Mouse (Mus musculus): ENCODE data around the gene Tmem41a. TPM values are rescaled to one million over a fixed set of nuclear protein-coding genes. Genes with fewer than 3 reads are reported as not detected.
"Not testable (repeated sequence)": the region's sequence is repeated elsewhere in the genome, so short reads cannot be mapped to it uniquely, and the experiment has no call there.

Tmem41a gene
- polyA plus RNA-seq, 1 experiment from 2014 or later, result 46.0 TPM

- ATAC-seq (replicated peaks; ENCODE audit: insufficient number of reproducible peaks, insufficient read depth, low FRiP score, low read depth), result no peak
- H3K9ac ChIP-seq, result no peak overlapping the region
- no peak overlapping the region for H3K27ac ChIP-seq
- peaks cover 6% of the 10 kb centered on the region; the same call in 1 of the 2 replicates for H3K4me1 ChIP-seq (replicated peaks)
- H3K4me3 ChIP-seq, result peak overlapping the region; percentile 2; the same call in 1 of the 2 replicates
- no peaks in the 10 kb centered on the region for H3K36me3 ChIP-seq
- H3K4me2 ChIP-seq, result peak overlapping the region; percentile 43
- no peaks in the 10 kb centered on the region for H3K27me3 ChIP-seq
- WGBS, result 8% methylated on average over 16 of the region's 16 CpGs
- H3K9me3 ChIP-seq (replicated peaks), result no peaks in the 10 kb centered on the region
Observed at GRCm38 (mm10) chr16:21976203-21976602, 28.9 kb upstream of the Tmem41a start.

GRCm38 (mm10) chr16:21971446-21971845, 24.1 kb upstream of the Tmem41a start:
- Histone ChIP-seq H3K4me1 (replicated peaks) (peaks cover 6% of the 10 kb centered on the region; the same call in 1 of the 2 replicates), H3K9ac (no peak overlapping the region), H3K9me3 (replicated peaks) (no peaks in the 10 kb centered on the region), H3K4me3 (no peak overlapping the region), H3K36me3 (no peaks in the 10 kb centered on the region), H3K27ac (no peak overlapping the region), H3K4me2 (no peak overlapping the region), H3K27me3 (no peaks in the 10 kb centered on the region)
- WGBS, result 57% methylated on average over 4 of the region's 4 CpGs
- no peak for ATAC-seq (replicated peaks; ENCODE audit: insufficient number of reproducible peaks, insufficient read depth, low FRiP score, low read depth)

DNA sequence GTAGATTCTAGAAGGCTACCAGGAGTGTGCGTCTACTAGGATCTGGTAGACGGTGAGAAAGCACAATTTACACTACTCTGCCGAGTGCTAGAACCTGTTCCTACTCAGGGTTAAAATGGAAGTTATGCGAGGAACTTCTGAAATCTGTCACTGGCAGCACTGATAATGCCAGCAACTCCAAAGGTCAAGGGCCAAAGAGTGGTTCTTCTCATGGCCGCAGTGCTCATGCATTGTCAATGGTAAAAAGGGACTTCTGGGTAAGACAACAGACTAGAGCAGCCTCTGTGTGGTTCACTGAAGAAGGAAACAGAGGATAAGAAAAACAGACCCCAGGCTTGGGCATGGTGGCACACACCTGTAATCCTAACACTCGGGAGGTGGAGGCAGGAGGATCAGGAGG, 23.2 kb upstream of the Tmem41a start:
- Histone ChIP-seq H3K4me1 (replicated peaks) (no peaks in the 10 kb centered on the region), H3K4me2 (no peak overlapping the region), H3K27me3 (no peaks in the 10 kb centered on the region), H3K4me3 (no peak overlapping the region), H3K9ac (no peak overlapping the region), H3K27ac (no peak overlapping the region), H3K9me3 (replicated peaks) (no peaks in the 10 kb centered on the region), H3K36me3 (no peaks in the 10 kb centered on the region)
- 75% methylated on average over 6 of the region's 6 CpGs for WGBS
- ATAC-seq (replicated peaks; ENCODE audit: insufficient number of reproducible peaks, insufficient read depth, low FRiP score, low read depth), result no peak

GRCm38 (mm10) chr16:21969874-21970273, 22.5 kb upstream of the Tmem41a start:
- WGBS, result 60% methylated on average over 5 of the region's 5 CpGs
- ATAC-seq (replicated peaks; ENCODE audit: insufficient number of reproducible peaks, insufficient read depth, low FRiP score, low read depth), result no peak
- H3K4me1 ChIP-seq (replicated peaks), result no peaks in the 10 kb centered on the region

DNA sequence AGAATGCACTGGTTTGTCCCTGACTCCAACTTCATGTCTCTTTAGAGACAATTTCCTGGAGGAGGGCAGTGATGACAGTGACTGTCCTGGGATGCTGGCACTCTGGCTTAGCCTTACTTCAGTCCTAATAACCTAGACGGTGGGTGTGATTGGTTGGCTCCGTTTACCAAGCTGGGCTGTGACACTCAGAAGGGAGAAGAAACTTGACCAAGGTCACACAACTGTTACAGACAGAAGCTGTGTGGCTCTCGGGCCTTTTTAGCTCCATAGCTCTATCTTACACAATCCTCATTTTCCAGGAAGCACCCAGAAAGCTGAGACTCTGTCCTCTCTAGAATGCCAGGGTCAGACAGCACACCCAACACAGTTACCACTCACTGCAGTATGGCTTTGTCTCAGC, 18.2 kb upstream of the Tmem41a start:
- ATAC-seq (replicated peaks; ENCODE audit: insufficient number of reproducible peaks, insufficient read depth, low FRiP score, low read depth), result no peak
- no peaks in the 10 kb centered on the region for H3K4me1 ChIP-seq (replicated peaks)
- no peak overlapping the region for H3K27ac ChIP-seq
- no peak overlapping the region for H3K4me2 ChIP-seq
- H3K4me3 ChIP-seq, result no peak overlapping the region
- no peak overlapping the region for H3K9ac ChIP-seq
- no peaks in the 10 kb centered on the region for H3K36me3 ChIP-seq
- no peaks in the 10 kb centered on the region for H3K27me3 ChIP-seq
- WGBS, result 62% methylated on average over 3 of the region's 3 CpGs
- no peaks in the 10 kb centered on the region for H3K9me3 ChIP-seq (replicated peaks)

More at GRCm38 (mm10) chr16:21969874-21970273, 22.5 kb upstream of the Tmem41a start:
- Histone ChIP-seq H3K4me3 (no peak overlapping the region), H3K9me3 (replicated peaks) (no peaks in the 10 kb centered on the region), H3K9ac (no peak overlapping the region), H3K27me3 (no peaks in the 10 kb centered on the region), H3K36me3 (no peaks in the 10 kb centered on the region), H3K4me2 (no peak overlapping the region), H3K27ac (no peak overlapping the region)

DNA sequence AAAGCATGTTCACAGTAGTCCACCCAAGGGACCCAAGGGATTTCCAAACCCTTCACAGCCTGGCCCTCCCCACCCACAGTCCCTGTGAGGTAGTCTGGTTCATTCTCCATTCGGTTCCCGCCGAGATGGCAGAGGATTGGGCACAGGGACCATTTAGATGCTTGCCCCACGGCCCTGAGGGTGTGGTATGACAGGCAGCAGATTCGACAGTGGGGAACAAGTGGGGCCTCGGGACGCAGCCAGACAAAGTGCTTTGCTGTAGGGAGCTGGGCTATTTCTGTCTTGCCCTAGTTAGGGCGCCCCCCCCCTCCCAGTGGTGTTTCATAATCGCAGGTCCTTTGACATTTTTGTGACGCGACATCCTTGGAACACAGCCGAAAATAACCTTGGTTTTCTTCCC, 8.2 kb upstream of the Tmem41a start:
- Histone ChIP-seq H3K27me3 (no peaks in the 10 kb centered on the region), H3K4me2 (peak overlapping the region; percentile 48), H3K4me1 (replicated peaks) (peaks cover 9% of the 10 kb centered on the region), H3K9me3 (replicated peaks) (no peaks in the 10 kb centered on the region), H3K9ac (peak overlapping the region; percentile 26; the same call in 1 of the 2 replicates), H3K36me3 (no peaks in the 10 kb centered on the region), H3K27ac (peak overlapping the region; percentile 57), H3K4me3 (0 out of 2 replicates have a peak overlapping the region, but pooled peaks have one; percentile 7)
- ATAC-seq (replicated peaks; ENCODE audit: insufficient number of reproducible peaks, insufficient read depth, low FRiP score, low read depth), result peak; percentile 79
- WGBS, result 40% methylated on average over 12 of the region's 12 CpGs

DNA sequence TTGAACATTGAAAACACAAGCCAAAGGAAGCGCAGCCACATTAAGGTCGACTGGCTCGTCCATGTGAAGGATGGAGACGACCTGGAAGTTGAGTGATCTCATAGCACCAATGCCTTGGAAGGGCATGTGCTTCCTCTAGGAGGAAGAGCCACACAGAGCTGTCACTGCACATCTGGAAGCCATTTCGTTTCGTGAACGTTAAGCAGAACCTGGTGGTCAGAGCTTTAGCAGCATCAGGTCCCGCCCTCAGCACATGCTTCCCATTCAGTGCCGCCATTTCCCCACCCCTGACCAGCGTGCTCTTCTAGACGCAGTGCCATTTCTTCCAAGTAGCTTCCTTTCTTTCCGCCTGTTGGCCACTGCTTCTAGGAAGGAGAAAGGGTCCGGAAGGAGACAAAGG, 18.9 kb downstream of the Tmem41a start:
- Histone ChIP-seq H3K4me1 (replicated peaks) (no peaks in the 10 kb centered on the region), H3K4me3 (no peak overlapping the region), H3K9me3 (replicated peaks) (no peaks in the 10 kb centered on the region), H3K9ac (no peak overlapping the region), H3K27me3 (no peaks in the 10 kb centered on the region), H3K4me2 (no peak overlapping the region), H3K36me3 (peaks cover 13% of the 10 kb centered on the region; the same call in 1 of the 2 replicates), H3K27ac (no peak overlapping the region)
- ATAC-seq (replicated peaks; ENCODE audit: insufficient number of reproducible peaks, insufficient read depth, low FRiP score, low read depth), result no peak
- WGBS, result 73% methylated on average over 13 of the region's 13 CpGs

DNA sequence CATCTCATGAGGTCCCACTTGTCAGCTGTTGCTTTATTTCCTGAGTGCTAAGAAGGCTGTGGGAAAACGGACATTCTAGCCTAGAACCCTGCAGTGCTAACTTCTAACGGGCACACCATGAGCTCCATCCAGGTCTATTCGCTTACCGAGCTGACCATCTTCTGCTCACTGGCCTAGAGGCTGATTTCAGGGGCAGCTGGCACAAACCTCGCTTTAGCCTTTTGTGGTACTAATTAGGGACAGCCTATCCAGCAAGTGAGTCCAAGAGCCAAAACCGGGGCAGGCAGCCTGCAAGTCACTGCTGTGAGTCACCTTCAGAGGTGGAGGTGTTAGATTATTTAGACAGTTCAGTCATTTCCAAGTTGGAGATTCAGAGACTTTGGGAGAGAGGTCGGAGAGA, 30.7 kb downstream of the Tmem41a start:
- ATAC-seq (replicated peaks; ENCODE audit: insufficient number of reproducible peaks, insufficient read depth, low FRiP score, low read depth), result no peak
- H3K27ac ChIP-seq, result no peak overlapping the region
- H3K9me3 ChIP-seq (replicated peaks), result no peaks in the 10 kb centered on the region
- H3K9ac ChIP-seq, result no peak overlapping the region
- H3K4me3 ChIP-seq, result no peak overlapping the region
- 68% methylated on average over 7 of the region's 7 CpGs for WGBS
- H3K4me1 ChIP-seq (replicated peaks), result peaks cover 2% of the 10 kb centered on the region; the same call in 1 of the 2 replicates
- no peak overlapping the region for H3K4me2 ChIP-seq
- H3K36me3 ChIP-seq, result peaks cover 3% of the 10 kb centered on the region; the same call in 1 of the 2 replicates
- H3K27me3 ChIP-seq, result no peaks in the 10 kb centered on the region

- no peaks in the 10 kb centered on the region for H3K9me3 ChIP-seq (replicated peaks)
- no peak for ATAC-seq (replicated peaks; ENCODE audit: insufficient number of reproducible peaks, insufficient read depth, low FRiP score, low read depth)
- peaks cover 2% of the 10 kb centered on the region; the same call in 1 of the 2 replicates for H3K4me1 ChIP-seq (replicated peaks)
- H3K27me3 ChIP-seq, result no peaks in the 10 kb centered on the region
- no peak overlapping the region for H3K27ac ChIP-seq
- no peak overlapping the region for H3K4me3 ChIP-seq
- 80% methylated on average over 6 of the region's 6 CpGs for WGBS
- H3K36me3 ChIP-seq, result 0 out of 2 replicates have a peak, but pooled peaks cover 3% of the 10 kb centered on the region
- no peak overlapping the region for H3K9ac ChIP-seq
- H3K4me2 ChIP-seq, result no peak overlapping the region
Observed at GRCm38 (mm10) chr16:21913347-21913746, 34.0 kb downstream of the Tmem41a start.

GRCm38 (mm10) chr16:21908906-21909305, 38.4 kb downstream of the Tmem41a start:
- WGBS, result 61% methylated on average over 6 of the region's 8 CpGs

DNA sequence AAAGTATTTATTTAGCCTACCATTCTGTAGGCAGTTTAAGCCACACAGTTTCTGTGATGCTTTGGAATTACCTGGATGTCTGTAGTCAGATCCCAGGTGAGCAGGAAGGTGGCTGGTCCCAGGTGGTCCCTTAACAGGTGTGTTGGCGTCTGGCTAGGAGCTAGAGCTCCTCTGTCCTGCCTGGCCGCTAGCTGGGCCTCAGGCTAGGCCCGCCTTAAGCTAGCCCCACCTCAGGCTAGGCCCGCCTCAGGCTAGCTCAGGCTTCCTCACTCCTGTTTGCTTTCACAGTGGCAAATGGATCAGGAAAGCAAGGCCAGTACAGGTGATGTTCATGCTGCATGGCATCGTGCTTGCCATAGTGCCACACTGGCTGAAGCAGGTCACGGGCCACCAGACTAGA, 40.5 kb downstream of the Tmem41a start:
- ATAC-seq (replicated peaks; ENCODE audit: insufficient number of reproducible peaks, insufficient read depth, low FRiP score, low read depth), result no peak
- 88% methylated on average over 6 of the region's 6 CpGs for WGBS

More at GRCm38 (mm10) chr16:21908906-21909305, 38.4 kb downstream of the Tmem41a start:
- not testable (repeated sequence) for H3K9ac ChIP-seq; H3K9me3 ChIP-seq (replicated peaks); H3K4me2 ChIP-seq; H3K36me3 ChIP-seq; H3K4me3 ChIP-seq; H3K27ac ChIP-seq; H3K27me3 ChIP-seq; H3K4me1 ChIP-seq (replicated peaks); ATAC-seq (replicated peaks; ENCODE audit: insufficient number of reproducible peaks, insufficient read depth, low FRiP score, low read depth)

DNA sequence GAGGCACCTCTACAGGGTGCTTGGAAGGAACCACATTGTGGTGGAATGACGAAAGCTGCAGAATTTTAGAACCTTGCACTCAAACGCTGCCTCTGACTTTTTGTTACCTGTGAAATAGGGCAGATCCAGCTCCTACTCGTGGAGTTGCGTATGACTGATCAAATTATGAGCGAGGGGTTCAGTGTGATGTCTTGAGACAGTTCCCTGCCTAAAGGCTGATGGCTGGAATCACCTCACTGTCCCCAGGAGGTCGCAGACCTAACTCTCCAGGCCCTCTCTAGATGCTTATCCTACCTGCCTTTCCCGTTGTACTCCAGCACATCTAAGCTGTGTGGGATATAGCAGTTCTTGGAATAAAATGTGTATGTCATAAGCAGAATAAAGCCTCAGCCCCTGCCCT, 41.4 kb downstream of the Tmem41a start:
- Histone ChIP-seq H3K27ac (no peak overlapping the region), H3K9me3 (replicated peaks) (no peaks in the 10 kb centered on the region), H3K9ac (no peak overlapping the region), H3K4me1 (replicated peaks) (no peaks in the 10 kb centered on the region), H3K4me3 (no peak overlapping the region), H3K4me2 (no peak overlapping the region), H3K27me3 (no peaks in the 10 kb centered on the region), H3K36me3 (no peaks in the 10 kb centered on the region; the same call in 1 of the 2 replicates)
- ATAC-seq (replicated peaks; ENCODE audit: insufficient number of reproducible peaks, insufficient read depth, low FRiP score, low read depth), result no peak
- 84% methylated on average over 7 of the region's 7 CpGs for WGBS

More for the DNA sequence above, 40.5 kb downstream of the Tmem41a start:
- Histone ChIP-seq H3K4me3 (no peak overlapping the region), H3K9ac (no peak overlapping the region), H3K4me1 (replicated peaks) (no peaks in the 10 kb centered on the region), H3K9me3 (replicated peaks) (no peaks in the 10 kb centered on the region), H3K36me3 (no peaks in the 10 kb centered on the region; the same call in 1 of the 2 replicates), H3K4me2 (no peak overlapping the region), H3K27me3 (no peaks in the 10 kb centered on the region), H3K27ac (no peak overlapping the region)
